Mouse (Mus musculus) midbrain, embryonic 12.5 days (tissue): ENCODE measurements around the gene F2r. TPM values are rescaled to one million over a fixed set of nuclear protein-coding genes. Genes with fewer than 3 reads are reported as not detected.

Experiments
- ATAC-seq: fragments of 200-750 bp; cut with Nextera tagmentation; 2 replicates; pipeline ENCODE4 v1.8.0; 2017; ENCODE audit warnings: low read depth, moderate TSS enrichment, moderate library complexity; ENCODE audit not compliant: low FRiP score
- H3K27ac ChIP-seq: fragments of 300-500 bp; sonication (generic); replicated peaks from 2 replicates; pipeline ENCODE4 v1.5.1; 2016; ENCODE audit warnings: mild to moderate bottlenecking
- H3K27me3 ChIP-seq: fragments of 300-500 bp; sonication (generic); 2 replicates; pipeline ENCODE4 v1.6.1; 2016; ENCODE audit warnings: mild to moderate bottlenecking
- H3K36me3 ChIP-seq: fragments of 300-500 bp; sonication (generic); 2 replicates; pipeline ENCODE4 v1.6.1; 2016
- H3K4me1 ChIP-seq: fragments of 300-500 bp; sonication (generic); 2 replicates; pipeline ENCODE4 v1.6.1; 2016
- H3K4me2 ChIP-seq: fragments of 300-500 bp; sonication (generic); replicated peaks from 2 replicates; pipeline ENCODE4 v1.6.1; 2016; ENCODE audit warnings: mild to moderate bottlenecking, moderate library complexity
- H3K4me3 ChIP-seq: fragments of 300-500 bp; sonication (generic); 2 replicates; pipeline ENCODE4 v1.5.1; 2016; ENCODE audit warnings: mild to moderate bottlenecking
- H3K9ac ChIP-seq: fragments of 300-500 bp; sonication (generic); replicated peaks from 2 replicates; pipeline ENCODE4 v1.6.1; 2016; ENCODE audit warnings: mild to moderate bottlenecking, moderate library complexity
- H3K9me3 ChIP-seq: fragments of 300-500 bp; sonication (generic); 2 replicates; pipeline ENCODE4 v1.6.1; 2016; ENCODE audit warnings: mild to moderate bottlenecking
- WGBS: fragments of 180-500 bp; shearing (Covaris S2); methylation state at CpG from one replicate; pipeline ENCODE4 v1.1.7; 2016; 5-methylcytosine and 5-hydroxymethylcytosine counted together
- polyA plus RNA-seq: library from polyadenylated mRNA; unstranded; fragments of >200 nt; fragmentation: Nextera tagmentation; extraction: Ambion mirVana; gene quantifications from 2 replicates; pipeline ENCODE4 v1.2.1, GENCODE M21; 2016

F2r gene
- polyA plus RNA-seq, 1 experiment from 2014 or later = 110 TPM

DNA sequence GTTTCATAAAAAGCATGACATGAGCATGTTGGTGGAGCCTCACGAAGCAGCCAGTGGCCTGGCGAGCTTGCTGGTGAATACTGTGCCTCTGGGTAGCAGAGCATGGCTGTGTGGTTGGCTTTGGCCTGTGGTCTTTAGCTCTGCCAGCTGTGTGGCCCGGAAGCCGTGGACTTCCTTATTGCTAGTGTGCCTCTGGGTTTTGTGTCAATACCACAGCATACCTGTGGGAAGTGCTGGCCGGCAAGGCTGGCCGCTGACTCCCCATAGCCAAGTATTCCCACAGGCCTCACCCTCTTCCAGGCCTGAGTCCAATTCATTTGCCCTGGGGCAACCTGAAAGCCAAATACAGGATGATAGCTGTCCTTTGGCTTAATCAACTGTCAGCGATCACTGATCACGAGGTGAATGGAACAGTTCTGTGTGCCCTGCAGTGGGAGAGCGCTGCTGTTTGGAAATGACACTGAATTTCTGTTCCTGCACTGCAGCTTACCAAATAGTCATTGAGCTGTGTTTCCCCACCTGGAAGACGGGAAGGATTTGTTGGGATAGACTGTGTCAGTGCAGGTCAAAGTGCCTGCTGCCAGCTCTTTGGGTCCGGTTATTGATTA is 64.3 kb downstream of the F2r start:
- 80% methylated on average over 11 of the region's 11 CpGs for WGBS
- Histone ChIP-seq H3K4me1 (peaks cover 6% of the 10 kb centered on the region), H3K4me2 (no peak overlapping the region), H3K9ac (no peak overlapping the region), H3K27ac (no peak overlapping the region), H3K36me3 (no peaks in the 10 kb centered on the region), H3K27me3 (0 out of 2 replicates have a peak, but pooled peaks cover 3% of the 10 kb centered on the region), H3K9me3 (no peaks in the 10 kb centered on the region), H3K4me3 (no peak overlapping the region)
- no peak for ATAC-seq

Other genes with a start within 250 kb of the F2r start
- gene Aggf1, start 243.1 kb downstream of the F2r start, polyA plus RNA-seq = 54.9 and 58.6 TPM in 2 replicates
- 0.61 and 1.1 TPM in 2 replicates for gene Crhbp, start 173.6 kb downstream of the F2r start, polyA plus RNA-seq
- not detected in 2 replicates for gene S100z, start 139.8 kb downstream of the F2r start, polyA plus RNA-seq
- 0.10 and 0.17 TPM in 2 replicates for gene F2rl1, start 93.3 kb downstream of the F2r start, polyA plus RNA-seq
- 1.0 and 1.1 TPM in 2 replicates for gene F2rl2, start 78.4 kb upstream of the F2r start, polyA plus RNA-seq